Mouse (Mus musculus) T-cell, adult 2 months (primary cell): ENCODE measurements around the gene Tsx.
"Not testable (repeated sequence)": the region's sequence is repeated elsewhere in the genome, so short reads cannot be mapped to it uniquely, and the experiment has no call there.

ENCODE experiments used
- DNase-seq: peaks from one replicate; pipeline ENCODE4 v3.0.0; 2022; ENCODE audit warnings: low spot score

Tsx gene

DNA sequence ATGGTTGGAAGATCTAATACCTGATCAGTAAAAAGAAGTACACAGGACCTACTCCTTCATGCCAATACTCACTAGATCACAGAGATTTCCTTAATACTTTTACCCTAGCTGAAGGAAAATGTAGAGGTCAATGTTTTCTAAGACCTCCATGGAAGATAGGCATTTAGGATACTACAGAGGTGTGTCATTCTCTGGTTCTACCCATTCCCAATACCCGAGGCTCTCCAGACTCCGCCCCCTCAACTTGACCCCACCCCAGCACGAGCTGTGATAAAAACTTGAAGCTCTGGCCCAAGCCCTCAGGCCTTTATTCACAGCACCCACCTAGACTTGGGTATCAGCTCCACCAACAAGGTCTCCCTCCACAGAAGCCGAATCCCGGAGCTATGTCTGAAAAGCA, at the start of gene Tsx:
TSS of gene Tsx (plus strand) at position 301 of the 400 bp plus-strand sequence.
- no peak for DNase-seq

- no peak for DNase-seq
These were observed 48.1 kb upstream of the Tsx start for GRCm38 (mm10) chrX:103366201-103366600.

GRCm38 (mm10) chrX:103368650-103369049, 45.6 kb upstream of the Tsx start:
- no peak for DNase-seq

- no peak for DNase-seq
These were observed 43.0 kb upstream of the Tsx start for GRCm38 (mm10) chrX:103371221-103371620.

DNA sequence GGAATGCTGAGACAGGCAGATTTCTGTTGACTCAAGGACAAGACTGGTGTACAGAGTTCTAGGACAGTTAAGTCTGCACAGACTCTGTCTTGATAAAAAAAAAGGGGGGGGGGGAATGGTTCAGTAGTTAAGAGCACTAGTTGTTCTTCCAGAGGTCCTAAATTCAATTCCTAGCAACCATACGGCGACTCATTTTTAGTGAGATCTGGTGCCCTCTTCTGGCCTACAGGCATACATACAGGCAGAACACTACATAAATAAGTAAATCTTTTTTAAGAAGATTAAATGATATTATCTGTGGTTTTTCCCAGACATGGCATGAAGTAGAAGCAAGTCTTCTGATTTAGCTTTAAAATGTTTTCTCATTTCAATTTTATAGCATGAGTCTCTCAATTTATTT, 42.6 kb upstream of the Tsx start:
- peak; percentile 1 for DNase-seq

GRCm38 (mm10) chrX:103374250-103374649, 40.0 kb upstream of the Tsx start:
- DNase-seq: no peak

GRCm38 (mm10) chrX:103384528-103384927, 29.7 kb upstream of the Tsx start:
- DNase-seq: no peak

DNA sequence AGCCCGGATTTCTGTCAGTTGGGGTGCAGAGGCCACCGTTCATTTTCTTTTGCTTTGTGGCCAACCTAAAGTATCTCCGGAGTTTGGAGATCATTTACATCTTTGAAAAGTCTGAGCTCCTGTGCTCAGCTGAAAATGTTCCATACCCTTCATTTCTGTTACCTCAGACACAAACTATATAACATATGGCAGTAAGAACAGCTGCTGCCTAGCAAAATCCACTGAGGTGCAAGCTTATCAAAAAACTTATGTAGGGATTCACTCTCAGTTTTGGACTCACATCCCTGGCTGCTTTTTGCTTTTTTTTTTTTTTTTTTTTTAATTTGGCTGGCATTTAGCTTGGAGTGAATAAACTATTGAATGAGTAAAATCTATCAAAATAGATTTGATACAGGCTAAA, 26.1 kb upstream of the Tsx start:
- no peak for DNase-seq

GRCm38 (mm10) chrX:103393841-103394240, 20.4 kb upstream of the Tsx start:
- peak; percentile 4 for DNase-seq

GRCm38 (mm10) chrX:103405021-103405420, 9.2 kb upstream of the Tsx start:
- DNase-seq: no peak

- no peak for DNase-seq
These were observed 7.4 kb downstream of the Tsx start, which contains the start of gene Gm26992 for GRCm38 (mm10) chrX:103421710-103422109. TSS of gene Gm26992 (plus strand) at chrX:103422010.

DNA sequence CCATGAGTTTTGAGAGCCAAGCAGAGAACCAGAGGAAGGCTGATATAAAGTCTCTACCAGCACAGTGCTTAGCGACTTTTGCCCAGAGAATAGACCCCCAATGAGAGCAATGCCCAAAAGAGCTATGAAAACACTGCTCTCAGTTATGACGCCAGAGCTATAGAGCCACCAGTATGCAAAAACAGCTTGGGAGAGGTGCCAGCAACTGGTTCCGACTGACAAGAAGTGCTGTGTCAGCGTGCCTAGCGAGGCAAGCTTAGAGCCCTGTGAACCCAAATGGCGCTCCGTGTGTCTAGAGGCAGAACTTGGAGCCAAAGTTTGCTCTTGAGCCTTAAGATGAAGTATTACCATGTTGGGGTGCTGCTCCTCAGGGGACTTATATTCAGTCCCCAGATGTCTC, 13.4 kb downstream of the Tsx start:
- DNase-seq: no peak

GRCm38 (mm10) chrX:103432293-103432692, 18.0 kb downstream of the Tsx start:
- DNase-seq: no peak

- no peak for DNase-seq
These were observed 23.8 kb downstream of the Tsx start for GRCm38 (mm10) chrX:103438023-103438422.

DNA sequence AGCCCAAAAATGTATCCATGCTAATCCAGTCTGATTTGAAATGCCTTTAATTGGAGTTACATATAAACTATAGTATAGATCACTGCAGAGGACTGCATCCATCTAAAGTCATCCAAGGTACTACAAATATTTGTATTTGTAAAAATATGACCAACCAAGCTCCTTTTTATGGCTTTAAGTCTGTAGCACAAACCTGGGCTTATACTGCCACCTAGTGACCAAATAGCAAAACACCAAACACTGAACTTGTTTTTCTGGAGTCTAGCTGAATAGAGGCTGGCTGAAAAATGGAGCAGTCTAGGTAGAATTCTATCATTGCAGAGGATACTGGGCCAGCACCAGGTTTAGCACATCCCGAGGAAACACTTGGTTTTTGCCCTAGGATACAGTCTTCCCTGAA, 26.5 kb downstream of the Tsx start:
- peak; percentile 22 for DNase-seq

DNA sequence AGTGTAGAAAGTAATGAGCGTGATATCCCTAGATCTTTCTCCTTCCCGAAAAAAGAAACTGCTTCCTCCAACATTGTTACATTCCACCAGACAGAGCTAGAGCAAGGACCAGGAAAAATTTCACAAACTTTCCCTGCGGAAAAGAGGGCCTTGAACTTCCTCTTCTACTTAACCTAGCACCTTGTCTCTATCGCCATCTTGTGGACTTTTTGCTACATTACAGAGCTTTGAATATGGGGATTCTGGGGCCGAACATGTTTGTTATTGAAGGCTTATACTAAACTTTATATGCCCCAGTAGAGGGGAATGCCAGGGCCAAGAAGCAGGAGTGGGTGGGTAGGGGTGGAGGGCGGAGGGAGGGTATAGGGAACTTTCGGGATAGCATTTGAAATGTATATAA, 29.5 kb downstream of the Tsx start:
- peak; percentile 17 for DNase-seq

DNA sequence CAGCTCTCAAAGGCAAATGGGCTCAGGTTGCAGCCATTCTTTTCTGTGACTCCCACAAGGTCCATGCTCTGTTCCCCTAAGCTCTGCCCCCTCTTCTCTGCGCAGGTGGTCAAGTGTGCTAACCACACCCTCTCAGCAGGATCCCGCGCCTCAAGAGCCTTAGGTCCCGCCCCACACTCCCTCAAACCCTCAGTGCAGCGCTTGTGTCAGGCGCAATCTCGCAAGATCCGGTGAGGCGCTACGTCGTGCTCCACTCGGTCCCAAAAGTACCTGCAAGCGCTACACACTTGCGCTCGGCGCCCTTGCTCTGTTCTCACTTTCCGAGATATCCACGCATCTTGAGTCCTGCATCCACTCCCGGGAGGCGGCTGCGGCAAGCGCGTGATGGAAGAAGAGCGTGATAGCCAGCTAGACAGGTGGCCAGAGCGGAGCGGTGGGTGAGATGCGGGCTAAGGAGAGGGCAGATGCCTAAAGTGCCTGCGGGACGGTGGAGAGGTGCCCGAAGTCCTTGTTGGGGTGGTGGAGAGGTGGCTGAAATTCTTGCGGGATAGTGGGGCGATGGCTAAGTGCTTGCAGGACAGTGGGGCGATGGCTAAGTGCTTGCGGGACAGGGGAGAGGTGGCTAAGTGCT, 33.4 kb downstream of the Tsx start:
- peak; percentile 16 for DNase-seq

DNA sequence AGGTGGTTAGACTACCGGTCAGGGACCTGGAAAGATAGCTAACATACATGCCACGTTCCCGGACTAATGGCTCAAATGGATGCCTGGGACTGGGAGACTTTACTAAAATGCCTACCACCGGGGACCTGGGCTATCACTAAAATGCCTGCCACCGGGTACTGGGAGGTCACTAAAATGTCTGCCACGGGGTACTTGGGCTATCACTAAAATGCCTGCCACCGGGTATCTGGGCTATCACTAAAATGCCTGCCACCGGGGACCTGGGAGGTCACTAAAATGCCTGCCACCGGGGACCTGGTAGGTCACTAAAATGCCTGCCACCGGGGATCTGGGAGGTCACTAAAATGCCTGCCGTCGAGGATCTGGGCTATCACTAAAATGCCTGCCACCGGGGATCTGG, 34.2 kb downstream of the Tsx start:
- not testable (repeated sequence) for DNase-seq

DNA sequence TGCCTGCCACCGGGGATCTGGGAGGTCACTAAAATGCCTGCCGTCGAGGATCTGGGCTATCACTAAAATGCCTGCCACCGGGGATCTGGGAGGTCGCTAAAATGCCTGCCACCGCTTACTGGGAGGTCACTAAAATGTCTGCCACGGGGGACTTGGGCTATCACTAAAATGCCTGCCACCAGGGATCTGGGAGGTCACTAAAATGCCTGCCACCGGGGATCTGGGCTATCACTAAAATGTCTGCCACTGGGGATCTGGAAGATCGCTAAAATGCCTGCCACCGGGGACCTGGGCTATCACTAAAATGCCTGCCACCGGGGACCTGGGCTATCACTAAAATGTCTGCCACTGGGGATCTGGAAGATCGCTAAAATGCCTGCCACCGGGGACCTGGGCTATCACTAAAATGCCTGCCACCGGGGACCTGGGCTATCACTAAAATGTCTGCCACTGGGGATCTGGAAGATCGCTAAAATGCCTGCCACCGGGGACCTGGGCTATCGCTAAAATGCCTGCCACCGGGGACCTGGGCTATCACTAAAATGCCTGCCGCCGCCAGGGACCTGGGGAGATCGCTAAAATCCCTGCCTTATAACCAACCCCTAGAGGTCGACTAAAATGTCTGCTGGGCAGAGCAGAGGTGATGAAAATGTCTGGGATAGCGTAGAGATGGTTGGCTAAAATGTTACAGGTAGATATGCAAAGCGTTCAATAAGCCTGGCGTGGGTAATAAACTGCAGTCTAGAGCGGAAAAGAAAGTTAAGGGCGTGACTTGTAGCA, 34.9 kb downstream of the Tsx start:
- not testable (repeated sequence) for DNase-seq

GRCm38 (mm10) chrX:103452815-103453214, 38.5 kb downstream of the Tsx start:
- no peak for DNase-seq

GRCm38 (mm10) chrX:103460056-103460455, 45.8 kb downstream of the Tsx start:
- DNase-seq: no peak

DNA sequence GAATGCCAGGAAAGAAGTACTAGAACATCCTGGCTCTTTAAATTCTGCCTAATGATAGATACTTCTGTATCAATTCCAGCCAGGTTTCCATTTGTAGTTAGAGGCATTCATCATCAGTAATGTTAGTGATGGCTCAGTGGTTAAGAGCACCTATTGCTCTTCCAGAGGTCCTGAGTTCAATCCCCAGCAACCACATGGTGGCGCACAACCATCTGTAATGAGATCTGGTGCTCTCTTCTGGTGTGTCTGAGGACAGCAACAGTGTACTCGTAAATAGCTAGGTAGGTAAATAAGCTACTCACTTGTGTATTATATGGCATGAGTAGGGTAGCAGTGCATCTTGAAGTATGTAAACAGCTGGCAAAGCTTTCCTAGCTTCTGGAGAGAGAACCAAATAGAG, 54.7 kb downstream of the Tsx start:
- no peak for DNase-seq

- DNase-seq: no peak
These were observed 58.1 kb downstream of the Tsx start for GRCm38 (mm10) chrX:103472346-103472745.
